Mouse (Mus musculus) pancreas, adult 10 weeks (tissue): ENCODE measurements around the gene Them4. TPM values are rescaled to one million over a fixed set of nuclear protein-coding genes. Genes with fewer than 3 reads are reported as not detected.

Experiments used
- polyA plus RNA-seq: library from polyadenylated mRNA; stranded (reverse); fragments of 350-450 nt; fragmentation: Illumina TruSeq; extraction: RNeasy Lipid Tissue Mini Kit (QIAGEN cat#74804); gene quantifications from one replicate; pipeline ENCODE4 v1.2.3, GENCODE M21; 2015; ENCODE audit warnings: low read depth, low replicate concordance; ENCODE audit not compliant: insufficient read depth

Gene Them4
- 2.6 TPM for polyA plus RNA-seq

DNA sequence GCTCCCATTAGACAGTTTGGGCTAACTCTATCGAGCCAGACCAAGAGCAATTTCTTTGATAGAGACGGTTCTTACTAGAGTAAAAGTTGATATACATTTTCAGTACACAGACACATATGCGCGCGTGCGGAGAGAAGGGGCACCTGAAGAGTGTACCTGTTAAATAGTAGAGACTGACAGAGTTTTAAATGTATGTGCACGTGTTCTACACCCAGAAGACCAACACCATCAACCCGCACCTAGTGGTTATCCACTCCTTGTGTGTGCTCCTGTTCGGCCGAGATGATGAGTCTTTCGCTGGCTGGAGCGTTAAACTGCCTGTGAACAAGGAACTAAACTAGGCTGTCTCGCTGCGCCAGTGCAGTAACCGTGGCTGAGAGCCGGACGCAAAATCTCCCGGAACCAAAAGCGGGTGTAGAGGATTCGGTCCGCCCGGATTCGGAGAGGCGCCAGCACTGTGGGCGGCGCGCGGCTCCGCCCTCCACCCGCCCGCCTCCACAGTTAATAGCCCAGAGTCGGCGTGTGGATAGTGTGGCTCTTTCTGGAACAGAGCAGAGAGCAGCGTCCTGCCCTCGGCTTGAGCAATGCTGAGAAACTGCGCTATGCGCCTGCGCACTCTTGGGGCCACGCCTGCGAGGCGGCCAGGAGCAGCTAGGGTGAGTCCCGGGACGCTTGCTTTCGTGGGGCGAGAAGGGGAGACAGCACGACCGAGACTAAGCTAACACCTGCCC, at the start of gene Them4:
Gene Them4 (plus strand): TSS at position 457 of the 731 bp plus-strand sequence.

GRCm38 (mm10) chr3:94263736-94264135, 46.2 kb upstream of the Them4 start, which contains the start of gene Gm4778:
Gene Gm4778, plus strand, starts transcription at chr3:94264036.

DNA sequence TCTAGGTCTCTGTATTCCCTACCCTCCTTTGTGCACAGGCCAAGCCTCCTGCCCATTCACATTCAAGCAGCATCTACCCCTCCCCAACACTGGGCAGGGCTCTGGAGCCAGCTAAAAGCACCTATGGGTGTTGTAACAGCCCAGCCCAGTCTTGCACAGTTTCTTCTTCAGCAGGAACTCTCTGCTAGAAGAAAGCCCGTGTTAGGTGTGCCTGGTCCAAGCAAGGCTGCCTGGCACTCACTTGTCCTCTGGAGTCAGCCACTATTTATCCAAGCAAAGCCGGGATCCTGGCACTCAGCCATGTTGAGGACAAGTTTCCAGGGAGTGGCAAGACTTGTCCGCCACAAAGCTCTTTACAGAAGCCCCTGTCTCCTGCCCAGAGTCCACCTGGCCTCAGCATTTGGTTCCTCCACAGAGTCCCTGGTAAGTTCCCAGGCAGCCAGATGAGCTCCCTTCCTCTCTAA, 32.1 kb downstream of the Them4 start, which contains the start of gene Them5:
Gene Them5 (plus strand): TSS at position 141 of the 464 bp plus-strand sequence.

GRCm38 (mm10) chr3:94362138-94362537, 52.2 kb downstream of the Them4 start, which contains the start of gene C2cd4d:
Gene C2cd4d, plus strand, starts transcription at chr3:94362438.

GRCm38 (mm10) chr3:94372641-94373040, 62.8 kb downstream of the Them4 start, which contains the start of gene Rorc:
Gene Rorc, plus strand, starts transcription at chr3:94372794.

Other genes starting within 250 kb of the Them4 start
- gene Gm10697, start 237.4 kb upstream of the Them4 start, polyA plus RNA-seq: not detected
- gene Gm10696, start 131.9 kb upstream of the Them4 start, polyA plus RNA-seq: not detected
- not detected for gene Gm5286, start 113.4 kb upstream of the Them4 start, polyA plus RNA-seq
- gene Gm4778, start 46.1 kb upstream of the Them4 start, polyA plus RNA-seq: not detected
- gene Them5, start 32.0 kb downstream of the Them4 start, polyA plus RNA-seq: not detected
- gene C2cd4d, start 52.3 kb downstream of the Them4 start, polyA plus RNA-seq: not detected
- gene Rorc, start 62.7 kb downstream of the Them4 start, polyA plus RNA-seq: 7.6 TPM
- gene Lingo4, start 88.4 kb downstream of the Them4 start, polyA plus RNA-seq: 0.42 TPM
- 1.6 TPM for gene Tdrkh, start 103.2 kb downstream of the Them4 start, polyA plus RNA-seq
- 8.4 TPM for gene Mrpl9, start 133.2 kb downstream of the Them4 start, polyA plus RNA-seq
- not detected for gene Oaz3, start 133.8 kb downstream of the Them4 start, polyA plus RNA-seq
- 16.1 TPM for gene Celf3, start 168.2 kb downstream of the Them4 start, polyA plus RNA-seq
- not detected for gene Riiad1, start 170.3 kb downstream of the Them4 start, polyA plus RNA-seq